1 mouse cellular context compared by ENCODE assay signal in the genomic region with DNA sequence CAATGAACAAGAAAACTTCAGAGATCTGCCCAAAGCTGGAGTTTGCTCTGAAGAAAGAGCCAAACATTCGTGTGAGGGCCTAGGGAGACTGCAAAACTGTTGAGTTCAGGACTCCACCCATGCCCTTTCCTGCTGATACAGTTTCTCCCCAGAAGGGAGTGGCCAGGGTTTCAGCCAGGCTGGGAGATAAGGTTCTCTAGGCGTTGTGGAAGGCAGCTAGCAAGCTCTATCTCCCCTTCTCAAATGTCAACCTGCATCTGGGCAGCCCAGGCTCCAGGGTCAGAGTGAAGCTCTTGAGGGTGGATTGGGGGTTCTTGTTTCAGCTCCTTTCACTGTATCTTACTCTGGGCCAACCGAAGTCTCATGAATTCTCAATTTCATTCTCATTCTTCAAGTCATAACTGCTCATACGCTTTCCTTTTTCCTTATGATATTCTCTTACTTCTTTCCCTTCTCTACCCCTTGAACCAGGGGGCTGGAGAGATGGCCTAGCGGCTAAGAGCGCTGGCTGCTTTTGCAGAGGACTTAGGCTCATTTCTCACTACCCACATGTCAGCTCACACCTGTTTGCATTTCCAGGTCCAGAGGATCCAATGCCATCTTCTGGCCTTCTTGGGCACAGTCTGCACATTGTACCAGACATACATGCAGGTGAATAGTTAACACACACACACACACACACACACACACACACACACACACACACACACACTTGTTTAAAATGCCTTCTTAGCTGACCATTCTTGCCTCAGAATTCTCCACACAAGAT.
TF ChIP-seq lines count a peak whose summit lies in the region.

No protein-coding gene starts in this region.

TF ChIP-seq in MEL, 35 proteins besides CTCF, POLR2A, EP300 and RAD21 (continued from another document):
- TF ChIP-seq RCOR1 (IDR thresholded peaks at IDR 0.05; ENCODE audit: low read depth, low read length) = peak; percentile 50; the same call in 1 of the 2 replicates
